Comparison of ENCODE assay signal across 8 mouse cellular contexts in the genomic region with DNA sequence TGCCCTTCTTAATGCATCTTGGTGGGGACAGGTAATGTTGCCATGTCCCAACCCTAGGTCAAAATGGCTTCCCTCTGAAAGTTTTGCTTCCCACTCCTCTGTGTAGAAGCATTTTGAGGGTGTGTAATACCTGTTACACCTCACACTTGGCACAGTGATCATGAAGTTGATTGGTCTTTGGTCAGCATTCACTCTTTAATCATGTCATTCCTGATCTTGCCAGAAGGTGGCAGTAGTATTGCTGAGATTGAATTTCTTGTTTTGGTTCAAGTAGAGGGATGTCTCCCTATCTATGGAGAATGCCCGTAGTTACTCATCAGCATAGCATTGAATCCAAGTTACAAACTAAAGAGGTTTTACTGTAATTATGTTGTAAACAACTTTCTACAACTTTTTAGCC.
DNase-seq lines count a peak whose midpoint lies in the region; ATAC-seq lines count a peak whose summit lies in the region.

No protein-coding gene starts in this region.

- no peaks in the 10 kb centered on the region for H3K9me3 ChIP-seq in neural tube, embryonic 11.5 days (ENCODE audit: control insufficient read depth, low read length)
- no peaks in the 10 kb centered on the region for H3K9me3 ChIP-seq in neural tube, embryonic 15.5 days (replicated peaks)

- no peaks in the 10 kb centered on the region for H3K4me1 ChIP-seq in neural tube, embryonic 11.5 days (ENCODE audit: control insufficient read depth, insufficient read depth, low read length)
- H3K4me1 ChIP-seq in neural tube, embryonic 15.5 days: no peaks in the 10 kb centered on the region

- H3K4me3 ChIP-seq in neural tube, embryonic 11.5 days (ENCODE audit: low read depth, low read length): no peak overlapping the region
- no peak overlapping the region for H3K4me3 ChIP-seq in neural tube, embryonic 15.5 days (replicated peaks)

- no peak overlapping the region for H3K9ac ChIP-seq in neural tube, embryonic 11.5 days (ENCODE audit: low read length)
- H3K9ac ChIP-seq in neural tube, embryonic 15.5 days (replicated peaks): no peak overlapping the region

- H3K27ac ChIP-seq in neural tube, embryonic 11.5 days (ENCODE audit: low read depth, low read length): no peak overlapping the region
- H3K27ac ChIP-seq in neural tube, embryonic 15.5 days (replicated peaks): no peak overlapping the region

- no peaks in the 10 kb centered on the region for H3K36me3 ChIP-seq in neural tube, embryonic 11.5 days (ENCODE audit: control insufficient read depth, insufficient read depth, low read length)
- no peaks in the 10 kb centered on the region; the same call in 1 of the 2 replicates for H3K36me3 ChIP-seq in neural tube, embryonic 15.5 days

- ATAC-seq in neural tube, embryonic 11.5 days (ENCODE audit: insufficient read depth, low FRiP score, low TSS enrichment): peak; percentile 23; the same call in 1 of the 2 replicates
- ATAC-seq in neural tube, embryonic 15.5 days (ENCODE audit: low FRiP score): no peak
- ATAC-seq in megakaryocyte-erythroid progenitor cell, adult 5-6 weeks (replicated peaks; ENCODE audit: low FRiP score, low TSS enrichment, poor library complexity, severe bottlenecking): peak; percentile 74

- 45% methylated on average over 1 of the region's 1 CpGs for WGBS in neural tube, embryonic 11.5 days
- 16% methylated on average over 1 of the region's 1 CpGs for WGBS in neural tube, embryonic 15.5 days

- H3K27me3 ChIP-seq in neural tube, embryonic 11.5 days (ENCODE audit: control insufficient read depth, insufficient read depth, low read length): no peaks in the 10 kb centered on the region
- H3K27me3 ChIP-seq in neural tube, embryonic 15.5 days (replicated peaks): no peaks in the 10 kb centered on the region

- no peak overlapping the region for H3K4me2 ChIP-seq in neural tube, embryonic 11.5 days (ENCODE audit: low read depth)
- no peak overlapping the region for H3K4me2 ChIP-seq in neural tube, embryonic 15.5 days

- peak; percentile 33 to 83 for DNase-seq in frontal cortex, adult 2 months (ENCODE audit: extremely low spot score in 1 of 2, low spot score in 1 of 2)
- no peak for DNase-seq in frontal cortex, postnatal 25 days (ENCODE audit: low spot score in 2 of 2)
- DNase-seq in neural tube, embryonic 11.5 days (ENCODE audit: low spot score): peak; percentile 41
- peak; percentile 12 for DNase-seq in cerebellum, adult 11 months
- DNase-seq in heart, postnatal 4 days: peak; percentile 45
- DNase-seq in spleen, adult 12 weeks (ENCODE audit: low spot score): no peak

Comparison
In these comparisons a context has a peak if more than half of its experiments do, and no peak if none do; other contexts are left out.
1. DNase-seq: peak in frontal cortex, adult 2 months (2 of 2), neural tube, embryonic 11.5 days (single experiment), cerebellum, adult 11 months (single experiment) and heart, postnatal 4 days (single experiment); none in frontal cortex, postnatal 25 days (0 of 2) and spleen, adult 12 weeks (single experiment).